Comparison of ENCODE assay signal across 7 mouse cellular contexts in genomic region chr7:19327782-19328181, GRCm38 (mm10). TPM values are rescaled to one million over a fixed set of nuclear protein-coding genes. Genes with fewer than 3 reads are reported as not detected.
DNase-seq lines count a peak whose midpoint lies in the region; ATAC-seq lines count a peak whose summit lies in the region.

No protein-coding gene starts in this region.

- no peak for DNase-seq in kidney, adult 18-20 months
- no peak for DNase-seq in embryonic facial prominence, embryonic 10.5 days (ENCODE audit: low spot score)
- no peak for DNase-seq in midbrain, embryonic 14.5 days
- DNase-seq in retina, postnatal 1 day = no peak
- no peak for DNase-seq in layer of hippocampus, adult 9-10 months (ENCODE audit: low spot score)

- no peaks in the 10 kb centered on the region for H3K36me3 ChIP-seq in kidney, embryonic 15.5 days
- no peaks in the 10 kb centered on the region for H3K36me3 ChIP-seq in embryonic facial prominence, embryonic 10.5 days (replicated peaks)
- no peaks in the 10 kb centered on the region for H3K36me3 ChIP-seq in heart, embryonic 16.5 days (ENCODE audit: control insufficient read depth, insufficient read depth)
- H3K36me3 ChIP-seq in midbrain, embryonic 14.5 days (ENCODE audit: control insufficient read depth, insufficient read depth, low read length) = no peaks in the 10 kb centered on the region

- no peak for ATAC-seq in kidney, embryonic 15.5 days (replicated peaks; ENCODE audit: low FRiP score)
- no peak for ATAC-seq in heart, embryonic 16.5 days (replicated peaks; ENCODE audit: extremely low read depth, insufficient read depth, low FRiP score)
- no peak for ATAC-seq in midbrain, embryonic 14.5 days (ENCODE audit: low FRiP score, low TSS enrichment)

- 81% methylated on average over 5 of the region's 5 CpGs for whole genome bisulfite sequencing in kidney, embryonic 15.5 days
- 77% methylated on average over 5 of the region's 5 CpGs for WGBS in embryonic facial prominence, embryonic 10.5 days
- WGBS in heart, embryonic 16.5 days = 72% methylated on average over 5 of the region's 5 CpGs
- 86% methylated on average over 5 of the region's 5 CpGs for WGBS in midbrain, embryonic 14.5 days

- 0 out of 2 replicates have a peak overlapping the region, but pooled peaks have one; percentile 91 for H3K27ac ChIP-seq in kidney, embryonic 15.5 days
- 0 out of 2 replicates have a peak overlapping the region, but pooled peaks have one; percentile 78 for H3K27ac ChIP-seq in embryonic facial prominence, embryonic 10.5 days (replicated peaks)
- peak overlapping the region; percentile 95 for H3K27ac ChIP-seq in heart, embryonic 16.5 days (ENCODE audit: low read length)
- no peak overlapping the region for H3K27ac ChIP-seq in midbrain, embryonic 14.5 days (replicated peaks; ENCODE audit: low read depth, low read length)

- H3K4me3 ChIP-seq in kidney, embryonic 15.5 days (replicated peaks) = no peak overlapping the region
- H3K4me3 ChIP-seq in embryonic facial prominence, embryonic 10.5 days = no peak overlapping the region
- no peak overlapping the region for H3K4me3 ChIP-seq in heart, embryonic 16.5 days (ENCODE audit: low read length)
- H3K4me3 ChIP-seq in midbrain, embryonic 14.5 days (replicated peaks; ENCODE audit: low read depth, low read length) = no peak overlapping the region

- H3K27me3 ChIP-seq in kidney, embryonic 15.5 days = peaks cover 3% of the 10 kb centered on the region
- H3K27me3 ChIP-seq in embryonic facial prominence, embryonic 10.5 days (replicated peaks; ENCODE audit: low read depth, poor library complexity, severe bottlenecking) = peaks cover 42% of the 10 kb centered on the region
- H3K27me3 ChIP-seq in heart, embryonic 16.5 days (ENCODE audit: control insufficient read depth, insufficient read depth, low read length) = no peaks in the 10 kb centered on the region
- no peaks in the 10 kb centered on the region for H3K27me3 ChIP-seq in midbrain, embryonic 14.5 days (ENCODE audit: control insufficient read depth, insufficient read depth, low read length)

- H3K9me3 ChIP-seq in kidney, embryonic 15.5 days (replicated peaks) = 0 out of 2 replicates have a peak, but pooled peaks cover 5% of the 10 kb centered on the region
- no peaks in the 10 kb centered on the region for H3K9me3 ChIP-seq in embryonic facial prominence, embryonic 10.5 days
- H3K9me3 ChIP-seq in heart, embryonic 16.5 days (replicated peaks; ENCODE audit: control insufficient read depth, low read length) = no peaks in the 10 kb centered on the region
- H3K9me3 ChIP-seq in midbrain, embryonic 14.5 days (ENCODE audit: control insufficient read depth, low read length) = no peaks in the 10 kb centered on the region

- no peak overlapping the region for H3K9ac ChIP-seq in kidney, embryonic 15.5 days
- peak overlapping the region; percentile 63 for H3K9ac ChIP-seq in heart, embryonic 16.5 days (ENCODE audit: low read length)
- H3K9ac ChIP-seq in midbrain, embryonic 14.5 days (replicated peaks; ENCODE audit: low read length) = no peak overlapping the region

- H3K4me1 ChIP-seq in kidney, embryonic 15.5 days = peaks cover 28% of the 10 kb centered on the region
- H3K4me1 ChIP-seq in embryonic facial prominence, embryonic 10.5 days = peaks cover 27% of the 10 kb centered on the region
- peaks cover 20% of the 10 kb centered on the region for H3K4me1 ChIP-seq in heart, embryonic 16.5 days (ENCODE audit: control insufficient read depth, insufficient read depth, low read length)
- peaks cover 9% of the 10 kb centered on the region; the same call in 1 of the 2 replicates for H3K4me1 ChIP-seq in midbrain, embryonic 14.5 days (ENCODE audit: control insufficient read depth, insufficient read depth, low read length)

- peak overlapping the region; percentile 77 for H3K4me2 ChIP-seq in kidney, embryonic 15.5 days
- H3K4me2 ChIP-seq in heart, embryonic 16.5 days (ENCODE audit: low read depth, low read length) = peak overlapping the region; percentile 65
- H3K4me2 ChIP-seq in midbrain, embryonic 14.5 days (ENCODE audit: low read length) = peak overlapping the region; percentile 67; the same call in 1 of the 2 replicates

RNA-seq across cellular contexts. Expression of gene Ercc1, which starts 16.8 kb away (rescaled TPM):
- polyA plus RNA-seq in kidney, embryonic 15.5 days (2015; fragmentation: Nextera tagmentation; extraction: Ambion mirVana) = 85.7 and 87.2 TPM in 2 replicates
- 102 and 107 TPM in 2 replicates for polyA plus RNA-seq in embryonic facial prominence, embryonic 10.5 days (2016; fragmentation: Nextera tagmentation; extraction: Ambion mirVana)
- 61.0 and 62.4 TPM in 2 replicates for polyA plus RNA-seq in heart, embryonic 16.5 days (2015; fragmentation: Nextera tagmentation; extraction: Ambion mirVana)
- polyA plus RNA-seq in midbrain, embryonic 14.5 days (2014; fragmentation: Nextera tagmentation; extraction: Ambion mirVana) = 78.9 and 97.7 TPM in 2 replicates

RNA-seq across cellular contexts. Expression of gene Fosb, which starts 17.9 kb away (rescaled TPM):
- polyA plus RNA-seq in kidney, embryonic 15.5 days (2015; fragmentation: Nextera tagmentation; extraction: Ambion mirVana) = 0.09 and 0.26 TPM in 2 replicates
- 0.09 TPM in 1 of 2 replicates, not detected in the other for polyA plus RNA-seq in embryonic facial prominence, embryonic 10.5 days (2016; fragmentation: Nextera tagmentation; extraction: Ambion mirVana)
- polyA plus RNA-seq in heart, embryonic 16.5 days (2015; fragmentation: Nextera tagmentation; extraction: Ambion mirVana) = 0.24 and 0.34 TPM in 2 replicates
- polyA plus RNA-seq in midbrain, embryonic 14.5 days (2014; fragmentation: Nextera tagmentation; extraction: Ambion mirVana) = not detected in 2 replicates

RNA-seq across cellular contexts. Expression of gene Cd3eap, which starts 31.5 kb away (rescaled TPM):
- polyA plus RNA-seq in kidney, embryonic 15.5 days (2015; fragmentation: Nextera tagmentation; extraction: Ambion mirVana) = 27.0 and 28.3 TPM in 2 replicates
- 26.8 and 28.9 TPM in 2 replicates for polyA plus RNA-seq in embryonic facial prominence, embryonic 10.5 days (2016; fragmentation: Nextera tagmentation; extraction: Ambion mirVana)
- polyA plus RNA-seq in heart, embryonic 16.5 days (2015; fragmentation: Nextera tagmentation; extraction: Ambion mirVana) = 16.2 and 16.7 TPM in 2 replicates
- polyA plus RNA-seq in midbrain, embryonic 14.5 days (2014; fragmentation: Nextera tagmentation; extraction: Ambion mirVana) = 16.4 and 18.9 TPM in 2 replicates

RNA-seq across cellular contexts. Expression of gene Ppp1r13l, which starts 31.8 kb away (rescaled TPM):
- 5.5 and 5.8 TPM in 2 replicates for polyA plus RNA-seq in kidney, embryonic 15.5 days (2015; fragmentation: Nextera tagmentation; extraction: Ambion mirVana)
- 6.9 and 7.1 TPM in 2 replicates for polyA plus RNA-seq in embryonic facial prominence, embryonic 10.5 days (2016; fragmentation: Nextera tagmentation; extraction: Ambion mirVana)
- polyA plus RNA-seq in heart, embryonic 16.5 days (2015; fragmentation: Nextera tagmentation; extraction: Ambion mirVana) = 13.6 and 14.2 TPM in 2 replicates
- polyA plus RNA-seq in midbrain, embryonic 14.5 days (2014; fragmentation: Nextera tagmentation; extraction: Ambion mirVana) = 1.6 and 1.9 TPM in 2 replicates

RNA-seq across cellular contexts. Expression of gene Rtn2, which starts 45.4 kb away (rescaled TPM):
- polyA plus RNA-seq in kidney, embryonic 15.5 days (2015; fragmentation: Nextera tagmentation; extraction: Ambion mirVana) = 8.3 and 9.2 TPM in 2 replicates
- polyA plus RNA-seq in embryonic facial prominence, embryonic 10.5 days (2016; fragmentation: Nextera tagmentation; extraction: Ambion mirVana) = 16.6 and 18.8 TPM in 2 replicates
- polyA plus RNA-seq in heart, embryonic 16.5 days (2015; fragmentation: Nextera tagmentation; extraction: Ambion mirVana) = 27.4 and 28.5 TPM in 2 replicates
- 100.0 and 101 TPM in 2 replicates for polyA plus RNA-seq in midbrain, embryonic 14.5 days (2014; fragmentation: Nextera tagmentation; extraction: Ambion mirVana)
